Mouse (Mus musculus) neural tube, embryonic 11.5 days (tissue): ENCODE measurements at regions not wholly inside any gene's neighbourhood (a gene's known extent, or its start where the extent isn't known, plus 50 kb on each side); places are given as distances from the start of the nearest gene placed in this dataset.

Source experiments
- ATAC-seq: fragments of 200-750 bp; cut with Nextera tagmentation; 2 replicates; pipeline ENCODE4 v1.8.0; 2017; ENCODE audit warnings: moderate number of reproducible peaks, mild to moderate bottlenecking, moderate TSS enrichment, moderate library complexity; ENCODE audit not compliant: insufficient read depth, low FRiP score, low TSS enrichment
- DNase-seq: peaks from one replicate; pipeline ENCODE4 v3.0.0-alpha.2; 2015; ENCODE audit warnings: low spot score
- H3K27ac ChIP-seq: fragments of 300-500 bp; sonication (generic); 2 replicates; pipeline ENCODE4 v1.5.1; 2014; ENCODE audit warnings: low read depth, mild to moderate bottlenecking, low read length
- H3K27me3 ChIP-seq: fragments of 300-500 bp; sonication (generic); 2 replicates; pipeline ENCODE4 v1.6.1; 2014; ENCODE audit warnings: mild to moderate bottlenecking, low read length, mixed read lengths; ENCODE audit not compliant: control insufficient read depth, insufficient read depth
- H3K36me3 ChIP-seq: fragments of 300-500 bp; sonication (generic); 2 replicates; pipeline ENCODE4 v1.6.1; 2014; ENCODE audit warnings: mild to moderate bottlenecking, low read length, moderate library complexity, mixed read lengths; ENCODE audit not compliant: control insufficient read depth, insufficient read depth
- H3K4me1 ChIP-seq: fragments of 300-500 bp; sonication (generic); 2 replicates; pipeline ENCODE4 v1.6.1; 2014; ENCODE audit warnings: low read length, mixed read lengths; ENCODE audit not compliant: control insufficient read depth, insufficient read depth
- H3K4me2 ChIP-seq: fragments of 300-500 bp; sonication (generic); 2 replicates; pipeline ENCODE4 v1.6.1; 2014; ENCODE audit warnings: low read depth, mild to moderate bottlenecking, moderate library complexity
- H3K4me3 ChIP-seq: fragments of 300-500 bp; sonication (generic); 2 replicates; pipeline ENCODE4 v1.5.1; 2014; ENCODE audit warnings: low read depth, low read length
- H3K9ac ChIP-seq: fragments of 300-500 bp; sonication (generic); 2 replicates; pipeline ENCODE4 v1.6.1; 2014; ENCODE audit warnings: mild to moderate bottlenecking, low read length
- H3K9me3 ChIP-seq: fragments of 300-500 bp; sonication (generic); 2 replicates; pipeline ENCODE4 v1.6.1; 2016; ENCODE audit warnings: low read length; ENCODE audit not compliant: control insufficient read depth
- WGBS: fragments of 180-500 bp; shearing (Covaris S2); extraction: QIAGEN DNeasy Blood & Tissue Kit; methylation state at CpG from one replicate; pipeline ENCODE4 v1.1.7; 2014; 5-methylcytosine and 5-hydroxymethylcytosine counted together

DNA sequence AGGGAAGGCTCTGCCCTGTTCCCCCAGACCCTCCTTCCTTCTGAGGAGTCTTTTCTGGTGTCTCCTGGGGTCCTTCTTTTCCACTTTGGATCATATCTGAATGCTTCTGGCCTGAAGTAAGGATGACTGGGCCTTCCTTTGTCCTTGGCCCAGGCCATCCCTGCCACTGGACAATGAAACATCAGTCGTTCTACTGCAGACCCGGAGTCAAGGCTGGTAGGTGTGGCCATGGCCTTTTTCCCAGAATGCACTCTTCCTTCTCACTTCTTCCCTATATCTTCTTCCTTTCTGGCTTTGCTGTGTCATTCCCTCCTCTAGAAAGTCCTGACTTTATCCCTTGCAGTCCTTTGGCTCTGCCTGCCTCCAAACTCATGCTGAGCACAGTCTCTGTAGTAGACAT is 151.2 kb upstream of the Frmd6 start:
- 81% methylated on average over 2 of the region's 2 CpGs for WGBS
- H3K27ac ChIP-seq: no peak overlapping the region
- ATAC-seq: no peak
- no peak overlapping the region for H3K4me3 ChIP-seq
- no peaks in the 10 kb centered on the region for H3K27me3 ChIP-seq
- no peaks in the 10 kb centered on the region for H3K9me3 ChIP-seq
- H3K4me2 ChIP-seq: no peak overlapping the region
- H3K4me1 ChIP-seq: no peaks in the 10 kb centered on the region
- no peak overlapping the region for H3K9ac ChIP-seq
- no peaks in the 10 kb centered on the region for H3K36me3 ChIP-seq
- DNase-seq: no peak

DNA sequence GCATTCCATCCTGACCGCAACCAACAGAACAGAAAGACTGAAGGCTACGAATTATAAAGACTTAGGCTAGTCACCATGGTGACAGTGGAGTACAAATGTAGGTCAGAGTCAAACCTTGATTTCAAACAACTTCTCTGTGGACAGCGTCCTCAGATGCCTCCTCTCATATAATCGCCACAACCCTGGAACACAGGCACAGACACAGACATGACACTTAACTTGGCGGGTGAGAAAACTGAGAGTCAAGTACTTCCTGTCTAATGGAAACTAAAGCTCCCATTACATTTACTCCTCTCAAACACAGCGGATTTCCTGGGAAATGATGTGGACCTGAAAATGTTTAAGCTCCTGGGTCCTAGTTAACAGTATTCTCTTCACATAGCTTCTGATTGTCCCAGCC is 149.5 kb upstream of the Frmd6 start:
- 87% methylated on average over 6 of the region's 6 CpGs for WGBS
- ATAC-seq: no peak
- Histone ChIP-seq H3K27ac (no peak overlapping the region), H3K4me1 (no peaks in the 10 kb centered on the region), H3K27me3 (no peaks in the 10 kb centered on the region), H3K36me3 (no peaks in the 10 kb centered on the region), H3K9me3 (no peaks in the 10 kb centered on the region), H3K4me2 (no peak overlapping the region), H3K4me3 (no peak overlapping the region), H3K9ac (no peak overlapping the region)
- no peak for DNase-seq

- Histone ChIP-seq H3K36me3 (no peaks in the 10 kb centered on the region), H3K9me3 (no peaks in the 10 kb centered on the region), H3K9ac (no peak overlapping the region), H3K27ac (no peak overlapping the region), H3K4me2 (no peak overlapping the region), H3K4me1 (no peaks in the 10 kb centered on the region), H3K4me3 (no peak overlapping the region), H3K27me3 (no peaks in the 10 kb centered on the region)
- no peak for ATAC-seq
- WGBS: 71% methylated on average over 20 of the region's 20 CpGs
- DNase-seq: peak; percentile 17
Observed at GRCm38 (mm10) chr12:70679701-70680425, 145.5 kb upstream of the Frmd6 start.

- Histone ChIP-seq H3K27ac (no peak overlapping the region), H3K4me2 (no peak overlapping the region), H3K36me3 (no peaks in the 10 kb centered on the region), H3K9ac (no peak overlapping the region), H3K4me3 (no peak overlapping the region), H3K9me3 (no peaks in the 10 kb centered on the region), H3K27me3 (no peaks in the 10 kb centered on the region), H3K4me1 (no peaks in the 10 kb centered on the region)
- no peak for ATAC-seq
- no peak for DNase-seq
- 83% methylated on average over 8 of the region's 8 CpGs for WGBS
Observed at GRCm38 (mm10) chr12:70681407-70681990, 143.8 kb upstream of the Frmd6 start.

GRCm38 (mm10) chr12:70684354-70684753 is 141.0 kb upstream of the Frmd6 start:
- WGBS: 89% methylated on average over 9 of the region's 9 CpGs
- H3K27ac ChIP-seq: no peak overlapping the region

GRCm38 (mm10) chr12:70685432-70685831 is 139.9 kb upstream of the Frmd6 start:
- Histone ChIP-seq H3K9ac (no peak overlapping the region), H3K27me3 (no peaks in the 10 kb centered on the region), H3K4me1 (no peaks in the 10 kb centered on the region; the same call in 1 of the 2 replicates), H3K4me2 (no peak overlapping the region), H3K36me3 (no peaks in the 10 kb centered on the region), H3K4me3 (no peak overlapping the region), H3K9me3 (no peaks in the 10 kb centered on the region), H3K27ac (no peak overlapping the region)
- 78% methylated on average over 10 of the region's 10 CpGs for WGBS
- no peak for ATAC-seq
- DNase-seq: no peak

More at GRCm38 (mm10) chr12:70684354-70684753, 141.0 kb upstream of the Frmd6 start:
- no peaks in the 10 kb centered on the region for H3K9me3 ChIP-seq
- H3K4me1 ChIP-seq: no peaks in the 10 kb centered on the region; the same call in 1 of the 2 replicates
- H3K9ac ChIP-seq: no peak overlapping the region
- DNase-seq (no peak), ATAC-seq (no peak)
- no peaks in the 10 kb centered on the region for H3K27me3 ChIP-seq
- H3K4me2 ChIP-seq: no peak overlapping the region
- H3K36me3 ChIP-seq: no peaks in the 10 kb centered on the region
- no peak overlapping the region for H3K4me3 ChIP-seq

DNA sequence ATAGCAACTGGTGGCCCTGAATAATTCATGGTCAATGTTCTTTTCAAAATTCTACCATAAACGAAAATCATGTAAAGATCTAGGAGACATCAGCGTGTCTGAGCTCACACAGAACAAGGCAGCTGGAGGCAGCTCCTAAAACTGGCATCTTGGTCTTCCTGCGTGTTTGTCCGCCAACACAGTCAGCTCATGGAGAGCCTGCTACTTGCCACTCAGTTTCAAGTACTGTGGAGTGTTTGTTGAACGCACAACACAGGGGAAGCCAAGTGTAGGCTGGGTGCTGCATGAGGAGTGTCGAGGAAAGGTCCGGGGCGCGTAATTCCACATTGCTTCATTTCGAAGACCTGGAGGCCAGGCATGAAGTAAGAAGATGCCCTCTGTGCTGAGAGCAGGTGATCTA is 139.0 kb upstream of the Frmd6 start:
- 92% methylated on average over 10 of the region's 10 CpGs for WGBS
- Histone ChIP-seq H3K36me3 (no peaks in the 10 kb centered on the region), H3K27ac (no peak overlapping the region), H3K4me1 (no peaks in the 10 kb centered on the region; the same call in 1 of the 2 replicates), H3K27me3 (no peaks in the 10 kb centered on the region), H3K4me3 (no peak overlapping the region), H3K9me3 (no peaks in the 10 kb centered on the region), H3K9ac (no peak overlapping the region), H3K4me2 (no peak overlapping the region)
- ATAC-seq (no peak), DNase-seq (no peak)

GRCm38 (mm10) chr12:70686971-70687370 is 138.3 kb upstream of the Frmd6 start:
- H3K27me3 ChIP-seq: no peaks in the 10 kb centered on the region
- no peak overlapping the region for H3K4me2 ChIP-seq
- 76% methylated on average over 12 of the region's 12 CpGs for WGBS
- no peak for DNase-seq
- H3K9me3 ChIP-seq: no peaks in the 10 kb centered on the region
- no peak for ATAC-seq
- no peak overlapping the region for H3K9ac ChIP-seq
- H3K4me3 ChIP-seq: no peak overlapping the region
- no peaks in the 10 kb centered on the region for H3K36me3 ChIP-seq
- no peak overlapping the region for H3K27ac ChIP-seq
- no peaks in the 10 kb centered on the region; the same call in 1 of the 2 replicates for H3K4me1 ChIP-seq

GRCm38 (mm10) chr12:70695162-70695561 is 130.2 kb upstream of the Frmd6 start:
- Histone ChIP-seq H3K4me2 (no peak overlapping the region), H3K9me3 (no peaks in the 10 kb centered on the region), H3K4me3 (no peak overlapping the region), H3K27ac (no peak overlapping the region), H3K36me3 (no peaks in the 10 kb centered on the region), H3K9ac (no peak overlapping the region), H3K27me3 (no peaks in the 10 kb centered on the region), H3K4me1 (no peaks in the 10 kb centered on the region)
- WGBS: 83% methylated on average over 5 of the region's 5 CpGs
- ATAC-seq (no peak), DNase-seq (no peak)
